Mouse (Mus musculus) megakaryocyte, embryonic 14.5 days (primary cell): ENCODE measurements around the gene Gcn1l1. TPM values are rescaled to one million over a fixed set of nuclear protein-coding genes. Genes with fewer than 3 reads are reported as not detected.

Experiments
- H3K27me3 ChIP-seq: replicated peaks from 2 replicates; pipeline ENCODE3; 2012; ENCODE audit warnings: inconsistent platforms
- H3K36me3 ChIP-seq: replicated peaks from 2 replicates; pipeline ENCODE3; 2012; ENCODE audit warnings: low read length, inconsistent platforms, mixed read lengths
- H3K4me1 ChIP-seq: 2 replicates; pipeline ENCODE4 v1.6.1; 2012; ENCODE audit warnings: inconsistent platforms
- H3K4me3 ChIP-seq: replicated peaks from 2 replicates; pipeline ENCODE3; 2012; ENCODE audit warnings: moderate library complexity, mild to moderate bottlenecking, inconsistent platforms
- H3K9me3 ChIP-seq: 2 replicates; pipeline ENCODE4 v1.6.1; 2012; ENCODE audit warnings: inconsistent platforms
- FLI1 ChIP-seq: IDR thresholded peaks from 2 replicates; pipeline ENCODE4 v1.6.1; 2012; ENCODE audit warnings: low read length, inconsistent platforms, mixed read lengths
- GATA1 ChIP-seq: IDR thresholded peaks from 3 replicates; pipeline ENCODE4 v1.6.1; 2012; ENCODE audit warnings: mixed read lengths, low read length, inconsistent platforms, borderline replicate concordance
- polyA plus RNA-seq: library from polyadenylated mRNA; stranded (reverse); fragments of >175 nt; gene quantifications from 2 replicates; pipeline ENCODE4 v1.2.3, GENCODE M21; 2012; ENCODE audit warnings: low replicate concordance; ENCODE audit not compliant: insufficient read depth

Gcn1l1 gene
- polyA plus RNA-seq, 1 experiment = 30.4 TPM

DNA sequence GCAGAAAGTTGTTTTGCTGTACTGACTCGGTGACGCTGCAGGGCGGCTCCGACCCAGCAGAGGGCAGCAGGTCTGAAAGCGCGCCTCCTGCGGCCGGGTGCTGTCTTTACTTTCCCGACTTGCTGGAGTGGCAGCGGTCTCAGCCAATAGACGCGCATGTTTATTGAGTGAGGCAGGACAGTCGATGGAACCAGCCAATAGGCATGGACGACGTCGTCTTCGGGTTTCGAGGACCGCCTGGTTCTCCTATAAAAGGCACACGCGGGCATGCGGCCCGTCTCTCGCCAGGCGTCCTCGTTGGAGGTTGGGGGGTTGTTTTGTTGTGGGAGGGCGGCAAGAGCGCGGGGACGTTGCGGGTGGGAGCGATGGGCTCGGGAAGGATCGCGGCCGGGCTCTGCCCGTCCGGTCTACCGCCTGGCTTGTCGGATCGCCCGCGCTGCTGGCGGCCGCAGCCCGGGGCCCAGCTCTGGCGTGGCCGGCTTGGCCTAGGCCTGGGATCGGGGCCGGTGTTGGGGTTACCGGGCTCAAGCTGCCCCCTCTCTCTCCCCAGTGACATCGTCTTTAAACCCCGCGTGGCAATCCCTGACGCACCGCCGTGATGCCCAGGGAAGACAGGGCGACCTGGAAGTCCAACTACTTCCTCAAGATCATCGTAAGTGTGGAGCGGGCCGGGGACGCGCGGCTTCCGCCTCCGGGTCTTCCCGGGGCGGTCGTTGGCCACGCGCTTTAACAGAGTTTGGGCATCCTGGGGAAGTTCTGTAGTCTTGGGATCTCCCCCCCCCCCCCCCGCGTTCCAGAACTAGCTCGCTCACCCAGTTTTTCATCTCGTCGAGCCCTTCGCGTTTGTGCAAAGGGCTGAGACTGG lies 5.6 kb upstream of the Gcn1l1 start, which contains the start of gene Rplp0:
Rplp0 (plus strand) TSS at position 231 of the 865 bp plus-strand sequence.
- TF ChIP-seq FLI1 = no peak
- no peak for TF ChIP-seq GATA1
- Histone ChIP-seq H3K4me1 (peaks cover 60% of the 10 kb centered on the region), H3K4me3 (peak within 1 kb of the TSS; percentile 94), H3K9me3 (no peaks in the 10 kb centered on the region), H3K27me3 (no peaks in the 10 kb centered on the region), H3K36me3 (peaks cover 46% of the 10 kb centered on the region)

DNA sequence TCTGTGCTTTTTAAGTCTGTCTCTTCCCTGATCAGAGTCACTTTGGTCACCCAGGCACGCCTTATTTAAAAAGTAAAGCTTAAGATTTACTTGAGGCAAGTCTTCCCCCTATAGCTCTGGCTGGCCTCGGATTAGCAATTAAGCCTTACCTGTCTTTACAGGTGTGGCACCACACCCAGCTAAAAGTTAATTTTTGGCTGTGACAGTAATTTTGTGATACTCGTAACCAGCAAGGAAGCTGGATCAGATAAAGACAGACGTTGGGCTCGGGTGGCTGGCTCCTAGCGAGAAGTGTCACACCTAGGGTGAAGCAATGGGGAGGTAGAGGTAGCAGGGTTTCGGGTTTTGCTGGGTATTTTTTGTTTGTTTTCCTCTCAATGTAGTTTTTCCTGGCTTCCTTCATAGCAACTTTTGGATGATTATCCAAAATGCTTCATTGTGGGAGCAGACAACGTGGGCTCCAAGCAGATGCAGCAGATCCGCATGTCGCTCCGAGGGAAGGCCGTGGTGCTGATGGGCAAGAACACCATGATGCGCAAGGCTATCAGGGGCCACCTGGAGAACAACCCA lies 4.6 kb upstream of the Gcn1l1 start:
- peak overlapping the region; percentile 94 for H3K4me3 ChIP-seq
- TF ChIP-seq GATA1 (no peak), FLI1 (no peak)
- peaks cover 61% of the 10 kb centered on the region for H3K4me1 ChIP-seq
- H3K36me3 ChIP-seq = peaks cover 38% of the 10 kb centered on the region
- H3K9me3 ChIP-seq = no peaks in the 10 kb centered on the region
- H3K27me3 ChIP-seq = no peaks in the 10 kb centered on the region

GRCm38 (mm10) chr5:115563771-115564585 lies 1.1 kb upstream of the Gcn1l1 start:
- no peak for TF ChIP-seq GATA1
- no peak for TF ChIP-seq FLI1
- Histone ChIP-seq H3K27me3 (no peaks in the 10 kb centered on the region), H3K4me1 (peaks cover 65% of the 10 kb centered on the region), H3K4me3 (peak overlapping the region; percentile 97), H3K36me3 (peaks cover 51% of the 10 kb centered on the region), H3K9me3 (no peaks in the 10 kb centered on the region)

DNA sequence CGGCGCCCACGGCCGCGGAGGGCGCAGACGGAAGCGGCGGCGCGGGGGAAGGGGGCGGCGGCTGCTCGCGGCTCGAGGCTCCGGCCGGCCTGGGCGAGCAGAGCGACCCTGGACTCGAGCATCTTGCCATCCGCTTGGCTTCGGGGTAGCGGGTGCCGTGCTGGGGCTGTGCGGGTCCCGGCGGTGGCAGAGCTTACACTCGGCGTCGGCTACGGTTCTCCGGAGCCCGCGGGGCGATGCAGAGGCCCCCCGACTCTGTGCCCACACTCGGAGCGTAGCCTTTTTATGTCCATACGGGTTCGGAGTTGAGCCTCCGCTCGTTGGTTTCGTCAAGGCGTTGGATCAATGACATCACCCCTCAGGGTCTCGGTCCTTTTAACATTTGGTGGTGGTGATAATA lies 349 bp downstream of the Gcn1l1 start:
- peaks cover 54% of the 10 kb centered on the region for H3K36me3 ChIP-seq
- no peak for TF ChIP-seq GATA1
- no peak for TF ChIP-seq FLI1
- H3K27me3 ChIP-seq = no peaks in the 10 kb centered on the region
- H3K9me3 ChIP-seq = no peaks in the 10 kb centered on the region
- H3K4me3 ChIP-seq = peak overlapping the region; percentile 97
- peaks cover 70% of the 10 kb centered on the region for H3K4me1 ChIP-seq

GRCm38 (mm10) chr5:115568681-115569080 lies 3.6 kb downstream of the Gcn1l1 start:
- Histone ChIP-seq H3K36me3 (peaks cover 55% of the 10 kb centered on the region), H3K4me3 (no peak overlapping the region), H3K27me3 (no peaks in the 10 kb centered on the region), H3K9me3 (no peaks in the 10 kb centered on the region), H3K4me1 (peaks cover 66% of the 10 kb centered on the region)
- TF ChIP-seq FLI1 (no peak), GATA1 (no peak)

GRCm38 (mm10) chr5:115569308-115569707 lies 4.3 kb downstream of the Gcn1l1 start:
- Histone ChIP-seq H3K4me1 (peaks cover 65% of the 10 kb centered on the region), H3K27me3 (no peaks in the 10 kb centered on the region), H3K4me3 (no peak overlapping the region), H3K36me3 (peaks cover 55% of the 10 kb centered on the region), H3K9me3 (no peaks in the 10 kb centered on the region)
- TF ChIP-seq GATA1 = no peak
- TF ChIP-seq FLI1 = no peak

DNA sequence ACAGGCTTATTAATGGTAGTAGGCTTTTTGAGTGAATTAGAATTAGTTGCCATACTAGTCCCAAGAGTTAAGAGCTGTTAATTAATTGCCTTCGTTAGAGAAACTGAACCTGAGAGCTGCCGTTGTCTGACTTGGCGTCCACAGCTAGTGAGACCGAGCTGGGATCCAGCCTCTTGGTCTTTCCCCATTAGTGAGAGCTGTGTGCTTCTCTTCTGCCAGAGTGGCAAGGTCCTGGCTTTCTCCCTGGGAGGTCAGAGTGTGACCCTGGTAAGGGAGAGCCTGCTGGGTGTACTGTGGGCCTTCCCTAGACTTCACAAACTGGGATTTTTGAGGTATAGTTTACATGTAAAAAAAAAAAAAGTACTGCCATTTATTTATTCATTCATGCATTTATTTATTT lies 4.7 kb downstream of the Gcn1l1 start:
- no peak overlapping the region for H3K4me3 ChIP-seq
- peaks cover 61% of the 10 kb centered on the region for H3K4me1 ChIP-seq
- peaks cover 59% of the 10 kb centered on the region for H3K36me3 ChIP-seq
- TF ChIP-seq FLI1 (no peak), GATA1 (no peak)
- no peaks in the 10 kb centered on the region for H3K27me3 ChIP-seq
- no peaks in the 10 kb centered on the region for H3K9me3 ChIP-seq

DNA sequence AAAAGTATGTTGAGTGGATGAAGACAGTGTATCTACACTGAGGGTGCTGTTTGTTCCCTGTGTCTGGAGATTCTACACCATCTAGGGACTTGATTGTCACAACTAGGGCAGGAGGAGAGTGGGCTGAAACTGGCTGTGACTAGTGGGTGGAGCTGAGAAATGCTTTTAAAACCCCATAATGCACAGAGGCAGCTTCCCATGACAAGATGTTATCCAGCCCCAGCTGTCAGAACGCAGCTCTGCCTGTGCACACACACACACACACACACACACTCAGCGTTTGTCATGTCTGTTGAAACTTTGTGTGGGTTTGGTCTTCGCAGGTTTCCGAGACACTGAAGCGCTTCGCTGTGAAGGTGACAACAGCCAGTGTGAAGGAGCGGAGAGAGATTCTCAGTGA lies 6.0 kb downstream of the Gcn1l1 start:
- Histone ChIP-seq H3K4me3 (no peak overlapping the region), H3K9me3 (no peaks in the 10 kb centered on the region), H3K36me3 (peaks cover 72% of the 10 kb centered on the region), H3K27me3 (no peaks in the 10 kb centered on the region), H3K4me1 (peaks cover 54% of the 10 kb centered on the region)
- TF ChIP-seq FLI1 = no peak
- no peak for TF ChIP-seq GATA1

- TF ChIP-seq FLI1 (no peak), GATA1 (no peak)
- H3K36me3 ChIP-seq = peaks cover 84% of the 10 kb centered on the region
- H3K4me3 ChIP-seq = peak overlapping the region; percentile 51
- H3K27me3 ChIP-seq = no peaks in the 10 kb centered on the region
- peaks cover 45% of the 10 kb centered on the region for H3K4me1 ChIP-seq
- H3K9me3 ChIP-seq = no peaks in the 10 kb centered on the region
Observed at GRCm38 (mm10) chr5:115572679-115573535, 7.9 kb downstream of the Gcn1l1 start.
